Mouse (Mus musculus) liver, adult 2 months (tissue): ENCODE measurements around the gene A930017K11Rik.

Experiments used
- CTCF ChIP-seq: fragments of 200-500 bp; IDR thresholded peaks from 2 replicates; pipeline ENCODE4 v1.5.1; 2011; ENCODE audit warnings: low read depth, low read length, control low read depth
- POLR2A ChIP-seq: fragments of 200-500 bp; IDR thresholded peaks from 2 replicates; pipeline ENCODE4 v1.6.1; 2011; ENCODE audit warnings: low read length, control low read depth; ENCODE audit not compliant: insufficient read depth; ENCODE audit errors: extremely low read depth

DNA sequence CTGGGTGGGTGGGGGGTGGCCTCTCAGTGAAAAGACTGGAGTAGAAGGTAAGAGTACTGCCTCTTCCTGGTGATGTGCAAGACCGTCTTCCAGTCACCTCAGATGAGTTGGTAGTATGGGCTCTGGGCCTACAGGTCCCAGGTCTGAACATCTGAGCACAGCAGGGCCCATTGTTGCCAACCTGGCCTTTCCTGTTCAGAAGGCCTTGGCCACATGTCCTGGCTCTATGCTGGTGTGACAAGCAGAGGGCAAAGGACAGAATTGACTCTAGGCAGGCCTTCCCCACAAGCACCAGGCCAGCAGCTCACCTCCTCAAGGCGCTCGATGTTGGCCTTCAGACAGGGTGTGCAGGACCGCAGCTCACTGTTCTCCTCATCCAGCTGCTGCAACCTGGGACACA is 39.9 kb upstream of the A930017K11Rik start:
- TF ChIP-seq POLR2A (no peak), CTCF (no peak)
